Mouse (Mus musculus) liver, embryonic 14.5 days (tissue): ENCODE data around the gene Mageb18. TPM values are rescaled to one million over a fixed set of nuclear protein-coding genes. Genes with fewer than 3 reads are reported as not detected.

ENCODE experiments used
- ATAC-seq: fragments of 200-750 bp; cut with Nextera tagmentation; 2 replicates; pipeline ENCODE4 v1.8.0; 2017; ENCODE audit warnings: moderate number of reproducible peaks, mild to moderate bottlenecking, moderate library complexity; ENCODE audit not compliant: insufficient read depth
- DNase-seq, 3 experiments: peaks; one replicate each; pipeline ENCODE4 v3.0.0-alpha.2; 2012 to 2013; ENCODE audit warnings: low read depth in 3 of 3, low spot score in 3 of 3
- H3K27ac ChIP-seq: fragments of 300-500 bp; sonication (generic); 2 replicates; pipeline ENCODE4 v1.5.1; 2014; ENCODE audit warnings: moderate library complexity, mild to moderate bottlenecking, control low read depth, inconsistent platforms
- H3K27me3 ChIP-seq: fragments of 300-500 bp; sonication (generic); 2 replicates; pipeline ENCODE4 v1.6.1; 2014; ENCODE audit warnings: mild to moderate bottlenecking, low read length, moderate library complexity; ENCODE audit not compliant: control insufficient read depth, insufficient read depth
- H3K36me3 ChIP-seq: fragments of 300-500 bp; sonication (generic); replicated peaks from 2 replicates; pipeline ENCODE4 v1.6.1; 2014; ENCODE audit warnings: low read depth; ENCODE audit not compliant: control insufficient read depth, insufficient read depth
- H3K4me1 ChIP-seq, 2 experiments: fragments of 200-500 bp in 1 of 2; fragments of 300-500 bp in 1 of 2; sonication (generic) in 1 of 2; replicated peaks; 2 replicates each; pipeline ENCODE4 v1.6.1; 2012 to 2014; ENCODE audit warnings: antibody characterized with exemption in 1 of 2, inconsistent platforms in 1 of 2, low read length in 1 of 2; ENCODE audit not compliant: control insufficient read depth in 2 of 2, insufficient read depth in 2 of 2
- H3K4me2 ChIP-seq: fragments of 300-500 bp; sonication (generic); 2 replicates; pipeline ENCODE4 v1.6.1; 2014; ENCODE audit warnings: low read depth, mild to moderate bottlenecking, control low read depth, moderate library complexity
- H3K4me3 ChIP-seq, 2 experiments: fragments of 200-500 bp in 1 of 2; fragments of 300-500 bp in 1 of 2; sonication (generic) in 1 of 2; 2 replicates each; pipeline ENCODE4 v1.5.1; 2012 to 2014; ENCODE audit warnings: low read depth in 2 of 2, low read length in 2 of 2, mild to moderate bottlenecking in 2 of 2, control low read depth in 1 of 2, inconsistent platforms in 1 of 2, moderate library complexity in 1 of 2; ENCODE audit not compliant: insufficient read depth in 1 of 2
- H3K9ac ChIP-seq: fragments of 300-500 bp; sonication (generic); replicated peaks from 2 replicates; pipeline ENCODE4 v1.6.1; 2014; ENCODE audit warnings: mild to moderate bottlenecking, control low read depth, moderate library complexity
- H3K9me3 ChIP-seq: fragments of 300-500 bp; sonication (generic); 2 replicates; pipeline ENCODE4 v1.6.1; 2016; ENCODE audit warnings: low read length, mixed read lengths; ENCODE audit not compliant: control insufficient read depth
- CTCF ChIP-seq: IDR thresholded peaks from 2 replicates; pipeline ENCODE4 v1.5.1; 2016; ENCODE audit warnings: antibody characterized with exemption, low read depth, control low read depth
- EP300 ChIP-seq: IDR thresholded peaks from 2 replicates; pipeline ENCODE4 v1.6.1; 2016; ENCODE audit warnings: antibody characterized with exemption, low read depth
- WGBS: fragments of 180-500 bp; shearing (Covaris S2); extraction: QIAGEN DNeasy Blood & Tissue Kit; methylation state at CpG from one replicate; pipeline ENCODE4 v1.1.7; 2014; ENCODE audit not compliant: insufficient replicate concordance; 5-methylcytosine and 5-hydroxymethylcytosine counted together
- polyA plus RNA-seq, 2 experiments: library from polyadenylated mRNA; depleted of rRNA in 1 of 2; stranded (reverse) in 1 of 2; unstranded in 1 of 2; fragments of >200 nt; fragmentation: Nextera tagmentation in 1 of 2; extraction: Ambion mirVana in 1 of 2; gene quantifications; 2 replicates each; pipeline versions ENCODE4 v1.2.1 to v1.2.3; 2012 to 2014

Gene Mageb18
- polyA plus RNA-seq (2012; rRNA removed) (not detected in 2 replicates), polyA plus RNA-seq (2014; fragmentation: Nextera tagmentation; extraction: Ambion mirVana) (not detected in 2 replicates)

- Histone ChIP-seq H3K9ac (no peak within 1 kb of the TSS), H3K4me3 (no peak within 1 kb of the TSS), H3K27me3 (no peaks in the 10 kb centered on the region), H3K4me1 (no peaks in the 10 kb centered on the region), H3K9me3 (no peaks in the 10 kb centered on the region), H3K27ac (no peak within 1 kb of the TSS), H3K4me2 (no peak within 1 kb of the TSS), H3K36me3 (no peaks in the 10 kb centered on the region)
- DNase-seq (no peak), ATAC-seq (no peak)
- TF ChIP-seq EP300 (no peak), CTCF (no peak)
- WGBS: 65% methylated on average over 1 of the region's 1 CpGs
Measured at GRCm38 (mm10) chrX:92599472-92599871, at the start of gene Mageb18. Gene Mageb18 (minus strand): TSS chrX:92599572.

GRCm38 (mm10) chrX:92612788-92613187, 13.4 kb upstream of the Mageb18 start:
- Histone ChIP-seq H3K4me2 (no peak overlapping the region), H3K27me3 (no peaks in the 10 kb centered on the region), H3K4me3 (no peak overlapping the region), H3K27ac (no peak overlapping the region), H3K36me3 (no peaks in the 10 kb centered on the region), H3K9me3 (no peaks in the 10 kb centered on the region), H3K4me1 (no peaks in the 10 kb centered on the region), H3K9ac (no peak overlapping the region)
- TF ChIP-seq CTCF: no peak
- no peak for TF ChIP-seq EP300
- 60% methylated on average over 3 of the region's 3 CpGs for WGBS
- ATAC-seq (no peak), DNase-seq (no peak)

GRCm38 (mm10) chrX:92610466-92610865, 11.1 kb upstream of the Mageb18 start:
- no peak overlapping the region for H3K4me3 ChIP-seq
- no peaks in the 10 kb centered on the region for H3K4me1 ChIP-seq
- no peaks in the 10 kb centered on the region for H3K36me3 ChIP-seq
- H3K27me3 ChIP-seq: no peaks in the 10 kb centered on the region
- no peak overlapping the region for H3K9ac ChIP-seq
- DNase-seq (no peak), ATAC-seq (no peak)
- H3K4me2 ChIP-seq: no peak overlapping the region
- H3K9me3 ChIP-seq: no peaks in the 10 kb centered on the region
- no peak overlapping the region for H3K27ac ChIP-seq
- 39% methylated on average over 3 of the region's 3 CpGs for WGBS
- TF ChIP-seq EP300 (no peak), CTCF (no peak)

GRCm38 (mm10) chrX:92597324-92597723, 2.0 kb downstream of the Mageb18 start:
- no peak for ATAC-seq
- 28% methylated on average over 4 of the region's 4 CpGs for WGBS

GRCm38 (mm10) chrX:92527826-92528225, 71.5 kb downstream of the Mageb18 start:
- ATAC-seq (no peak), DNase-seq (no peak)
- TF ChIP-seq CTCF (no peak), EP300 (no peak)
- H3K27me3 ChIP-seq: no peaks in the 10 kb centered on the region
- no peaks in the 10 kb centered on the region for H3K36me3 ChIP-seq
- no peaks in the 10 kb centered on the region for H3K4me1 ChIP-seq
- no peaks in the 10 kb centered on the region for H3K9me3 ChIP-seq
- no peak overlapping the region for H3K4me2 ChIP-seq
- no peak overlapping the region for H3K9ac ChIP-seq
- H3K4me3 ChIP-seq: no peak overlapping the region
- WGBS: 53% methylated on average over 1 of the region's 1 CpGs
- H3K27ac ChIP-seq: no peak overlapping the region

More at GRCm38 (mm10) chrX:92597324-92597723, 2.0 kb downstream of the Mageb18 start:
- TF ChIP-seq EP300: no peak
- no peak for TF ChIP-seq CTCF
- Histone ChIP-seq H3K27me3 (no peaks in the 10 kb centered on the region), H3K9me3 (no peaks in the 10 kb centered on the region), H3K9ac (no peak overlapping the region), H3K4me2 (no peak overlapping the region), H3K27ac (no peak overlapping the region), H3K4me3 (no peak overlapping the region), H3K36me3 (no peaks in the 10 kb centered on the region), H3K4me1 (no peaks in the 10 kb centered on the region)
- no peak for DNase-seq
